Mouse (Mus musculus) lung, postnatal 10 days (tissue): ENCODE data around the gene Tapbp.

ENCODE experiments used
- DNase-seq: peaks from one replicate; pipeline ENCODE4 v3.0.0; 2021

Tapbp gene

GRCm38 (mm10) chr17:33924577-33925283, 9.0 kb downstream of the Tapbp start:
- peak; percentile 61 for DNase-seq

GRCm38 (mm10) chr17:33925406-33926116, 9.9 kb downstream of the Tapbp start:
- DNase-seq = no peak

GRCm38 (mm10) chr17:33926207-33926932, 10.7 kb downstream of the Tapbp start:
- no peak for DNase-seq

GRCm38 (mm10) chr17:33928251-33928947, 12.7 kb downstream of the Tapbp start:
- no peak for DNase-seq

- DNase-seq = peak; percentile 97
These were observed 13.9 kb downstream of the Tapbp start, which contains the start of gene Rgl2 for GRCm38 (mm10) chr17:33929371-33930279. Rgl2 (plus strand) TSS chr17:33929543.

- DNase-seq = peak; percentile 72
These were observed 14.8 kb downstream of the Tapbp start for GRCm38 (mm10) chr17:33930280-33931158.

- DNase-seq = no peak
These were observed 15.6 kb downstream of the Tapbp start for GRCm38 (mm10) chr17:33931159-33931866.

- DNase-seq = no peak
These were observed 16.2 kb downstream of the Tapbp start for GRCm38 (mm10) chr17:33931947-33932346.

GRCm38 (mm10) chr17:33932448-33932847, 16.7 kb downstream of the Tapbp start:
- no peak for DNase-seq

- no peak for DNase-seq
These were observed 17.3 kb downstream of the Tapbp start for GRCm38 (mm10) chr17:33932970-33933369.

- no peak for DNase-seq
These were observed 19.8 kb downstream of the Tapbp start for GRCm38 (mm10) chr17:33935422-33936055.

- no peak for DNase-seq
These were observed 21.3 kb downstream of the Tapbp start for GRCm38 (mm10) chr17:33936993-33937392.

- peak; percentile 44 for DNase-seq
These were observed 23.1 kb downstream of the Tapbp start for GRCm38 (mm10) chr17:33938783-33939182.

- peak; percentile 91 for DNase-seq
These were observed 24.6 kb downstream of the Tapbp start, which contains the start of the genes Pfdn6 and Wdr46 for GRCm38 (mm10) chr17:33940206-33940805. Pfdn6 (minus strand) TSS chr17:33940343. Wdr46 (plus strand) TSS chr17:33940660.

GRCm38 (mm10) chr17:33940981-33941380, 25.3 kb downstream of the Tapbp start:
- DNase-seq = peak; percentile 47

GRCm38 (mm10) chr17:33941381-33941780, 25.7 kb downstream of the Tapbp start:
- no peak for DNase-seq

GRCm38 (mm10) chr17:33943454-33943853, 27.8 kb downstream of the Tapbp start:
- DNase-seq = no peak

- DNase-seq = no peak
These were observed 31.9 kb downstream of the Tapbp start for GRCm38 (mm10) chr17:33947430-33948089.
